In genomic region chr7:105519336-105519735, GRCm38 (mm10) we compare ENCODE assay signal across 14 mouse cellular contexts. TPM values are rescaled to one million over a fixed set of nuclear protein-coding genes. Genes with fewer than 3 reads are reported as not detected.
DNase-seq lines count a peak whose midpoint lies in the region; ATAC-seq and TF ChIP-seq lines count a peak whose summit lies in the region.
"Had no signal": no experiment of that assay in that cellular context is flagged by ENCODE, and none has a peak within 500 bp of the region (broad histone marks: within the 10 kb centered on the region; RNA-seq: fewer than 3 reads in every experiment).

No protein-coding gene starts in this region.

- DNase-seq in left cerebral cortex, adult 11 months (ENCODE audit: low spot score): peak; percentile 85
- DNase-seq in left cerebral cortex, postnatal 4 days: no peak
- DNase-seq in cerebellum, adult 9-11 months: peak; percentile 42
- DNase-seq in left cerebral cortex, adult 2 months (ENCODE audit: extremely low spot score in 1 of 2, low spot score in 2 of 2): peak; percentile 78 to 80
- peak; percentile 88 to 95 for DNase-seq in right cerebral cortex, postnatal 36 days (ENCODE audit: low spot score in 2 of 2)
- no peak for DNase-seq in gastrocnemius, adult 8-10 months (ENCODE audit: low spot score in 2 of 2)
- DNase-seq: heart, adult 18-20 months; heart, postnatal 14 days; kidney, postnatal 25 days; liver, embryonic 13.5 days had no signal

- no peak for ATAC-seq in inflammation-experienced regulatory T-cells, adult 6 months
- ATAC-seq in erythroblast, adult 5-6 weeks (replicated peaks; ENCODE audit: low FRiP score, poor library complexity, severe bottlenecking): no peak
- ATAC-seq: hindbrain, postnatal 0 days had no signal

- intact Hi-C loops in left cerebral cortex, postnatal 4 days (cut with DNase I): no loop called here
- intact Hi-C loops in left cerebral cortex, adult 2 months (cut with DNase I): loop anchor here (1.0 kb wide), 1 partner anchor 32 kb away; no protein-coding TSS in a partner anchor

- peak overlapping the region; percentile 79 for H3K27ac ChIP-seq in left cerebral cortex, adult 2 months
- H3K27ac ChIP-seq: hindbrain, postnatal 0 days; liver, embryonic 13.5 days; neural tube, embryonic 15.5 days had no signal

- TF ChIP-seq CTCF in left cerebral cortex, adult 2 months (IDR thresholded peaks at IDR 0.05): no peak

- H3K4me3 ChIP-seq in left cerebral cortex, adult 2 months: no peak overlapping the region
- H3K4me3 ChIP-seq: liver, embryonic 13.5 days; neural tube, embryonic 15.5 days had no signal

RNA-seq across cellular contexts. Expression of gene Smpd1, which starts 34.8 kb away (rescaled TPM):
- 10 to 100 TPM; 59.3 to 65.7 TPM for total RNA-seq in left cerebral cortex, postnatal 4 days (2021)
- total RNA-seq in left cerebral cortex, adult 2 months (2021): 100 to 1,000 TPM in 1 of 2 experiments, 10 to 100 TPM in 1; 96.9 to 107 TPM
- polyA plus RNA-seq in inflammation-experienced regulatory T-cells, adult 6 months (2017; shearing (Covaris generic)): 10 to 100 TPM; 15.4 to 23.7 (median 22.3) TPM
- 8.6 and 11.7 TPM in 2 replicates for total RNA-seq in erythroblast, adult 5-6 weeks (2015; ENCODE audit: low replicate concordance)
- 2.0 and 4.4 TPM in 2 replicates for total RNA-seq in erythroblast, adult 5-6 weeks (2017; ENCODE audit: low replicate concordance)
- 10 to 100 TPM; 47.6 to 60.6 (median 56.7) TPM for total RNA-seq in gastrocnemius, adult 8-10 months (2022)

RNA-seq across cellular contexts. Expression of gene Cavin3, which starts 37.2 kb away (rescaled TPM):
- total RNA-seq in left cerebral cortex, postnatal 4 days (2021): 10 to 100 TPM; 11.7 to 13.8 TPM
- total RNA-seq in left cerebral cortex, adult 2 months (2021): 10 to 100 TPM; 17.9 to 18.7 TPM
- polyA plus RNA-seq in inflammation-experienced regulatory T-cells, adult 6 months (2017; shearing (Covaris generic)): not detected
- not detected in 2 replicates for total RNA-seq in erythroblast, adult 5-6 weeks (2015; ENCODE audit: low replicate concordance)
- total RNA-seq in erythroblast, adult 5-6 weeks (2017; ENCODE audit: low replicate concordance): not detected in 2 replicates
- total RNA-seq in gastrocnemius, adult 8-10 months (2022): 10 to 100 TPM in 1 of 4 experiments, 1 to 10 TPM in 3; 3.5 to 10.5 (median 6.7) TPM

Comparison
In these comparisons a context has a peak if more than half of its experiments do, and no peak if none do; other contexts are left out.
1. DNase-seq: peak in left cerebral cortex, adult 11 months (single experiment), cerebellum, adult 9-11 months (single experiment), left cerebral cortex, adult 2 months (2 of 2) and right cerebral cortex, postnatal 36 days (2 of 2); none in left cerebral cortex, postnatal 4 days (single experiment) and gastrocnemius, adult 8-10 months (0 of 2).
2. RNA of gene Cavin3, which starts 37.2 kb away (total RNA-seq): 17.9 to 18.7 TPM in left cerebral cortex, adult 2 months, 11.7 to 13.8 TPM in left cerebral cortex, postnatal 4 days and 3.5 to 10.5 TPM in gastrocnemius, adult 8-10 months; not detected in erythroblast, adult 5-6 weeks; every median in the first group is over 4 times any median in the second.